Mouse (Mus musculus) naive thymus-derived CD4-positive, alpha-beta T cell, adult 5 months (primary cell): ENCODE results near the gene Rbp7. TPM values are rescaled to one million over a fixed set of nuclear protein-coding genes. Genes with fewer than 3 reads are reported as not detected.

ENCODE experiments used
- polyA plus RNA-seq: library from polyadenylated mRNA; unstranded; fragments of 100-300 nt; shearing (Covaris generic); gene quantifications from one replicate; pipeline ENCODE4 v1.2.1, GENCODE M21; 2017

Rbp7 gene
- polyA plus RNA-seq, result not detected

GRCm38 (mm10) chr4:149454879-149455278, at the start of gene Rbp7:
Rbp7 (minus strand) TSS chr4:149454978.

DNA sequence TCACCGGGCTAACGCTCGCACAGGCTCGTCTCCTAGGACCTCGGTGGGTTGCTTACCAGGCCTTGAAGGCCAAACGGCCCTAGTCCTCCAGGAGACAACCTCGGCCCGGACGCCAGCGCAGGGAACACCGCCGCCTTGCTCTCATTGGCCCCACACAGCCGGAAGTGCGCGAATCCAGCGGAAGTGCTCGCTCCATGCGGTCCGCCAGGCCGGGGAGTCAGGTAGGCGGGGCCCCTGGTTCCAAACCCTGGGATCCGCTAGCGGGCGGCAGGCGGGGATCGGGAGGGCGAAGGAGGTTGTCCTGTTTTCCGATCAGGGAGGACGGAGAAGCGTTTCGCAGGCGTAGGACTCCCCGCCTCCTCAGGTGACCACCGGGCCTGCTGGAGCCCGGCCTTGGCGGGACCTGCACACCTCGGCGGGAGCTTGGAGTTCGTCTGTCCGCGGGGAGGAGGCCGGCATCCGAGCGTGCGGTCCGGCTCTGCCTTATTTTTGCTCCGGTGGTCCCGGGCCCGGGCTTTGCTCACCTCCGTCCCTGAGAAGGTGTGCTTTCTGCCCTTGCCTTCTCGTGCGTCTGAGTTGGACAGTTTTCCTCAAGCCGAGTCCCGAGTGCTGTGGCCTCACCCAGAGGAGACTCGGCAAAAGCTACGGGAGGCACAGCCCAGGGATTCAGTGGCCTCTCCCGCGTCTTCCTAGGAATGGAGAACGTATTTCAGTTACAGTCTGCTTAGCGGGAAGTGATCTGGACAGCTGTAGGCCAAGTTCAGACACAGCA, 30.5 kb upstream of the Rbp7 start, which contains the start of the genes Nmnat1 and Lzic:
Nmnat1 (minus strand) TSS at position 150 of the 772 bp plus-strand sequence.
Lzic (plus strand) TSS at position 177 of the 772 bp plus-strand sequence.

DNA sequence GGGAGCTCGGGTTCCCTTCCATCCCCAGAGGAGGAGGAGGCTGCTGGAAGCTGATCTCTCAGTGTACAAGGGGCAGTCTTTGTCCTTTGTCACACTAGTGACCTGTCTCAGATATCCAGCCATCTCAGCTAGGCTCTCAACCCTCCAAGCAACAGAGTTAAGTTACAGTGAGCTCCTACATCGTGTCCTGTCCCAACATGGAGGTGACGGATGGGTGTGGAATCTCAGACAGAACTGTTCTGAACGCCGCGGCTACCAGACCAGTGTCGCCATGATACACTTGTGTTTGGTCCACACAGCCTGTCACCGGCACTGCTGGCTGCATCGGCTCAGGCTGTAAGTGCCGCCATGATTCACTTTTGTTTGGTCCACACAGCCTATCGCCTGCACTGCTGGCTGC, 22.3 kb upstream of the Rbp7 start, which contains the start of gene Tmem274:
Tmem274 (plus strand) TSS at position 301 of the 400 bp plus-strand sequence.

DNA sequence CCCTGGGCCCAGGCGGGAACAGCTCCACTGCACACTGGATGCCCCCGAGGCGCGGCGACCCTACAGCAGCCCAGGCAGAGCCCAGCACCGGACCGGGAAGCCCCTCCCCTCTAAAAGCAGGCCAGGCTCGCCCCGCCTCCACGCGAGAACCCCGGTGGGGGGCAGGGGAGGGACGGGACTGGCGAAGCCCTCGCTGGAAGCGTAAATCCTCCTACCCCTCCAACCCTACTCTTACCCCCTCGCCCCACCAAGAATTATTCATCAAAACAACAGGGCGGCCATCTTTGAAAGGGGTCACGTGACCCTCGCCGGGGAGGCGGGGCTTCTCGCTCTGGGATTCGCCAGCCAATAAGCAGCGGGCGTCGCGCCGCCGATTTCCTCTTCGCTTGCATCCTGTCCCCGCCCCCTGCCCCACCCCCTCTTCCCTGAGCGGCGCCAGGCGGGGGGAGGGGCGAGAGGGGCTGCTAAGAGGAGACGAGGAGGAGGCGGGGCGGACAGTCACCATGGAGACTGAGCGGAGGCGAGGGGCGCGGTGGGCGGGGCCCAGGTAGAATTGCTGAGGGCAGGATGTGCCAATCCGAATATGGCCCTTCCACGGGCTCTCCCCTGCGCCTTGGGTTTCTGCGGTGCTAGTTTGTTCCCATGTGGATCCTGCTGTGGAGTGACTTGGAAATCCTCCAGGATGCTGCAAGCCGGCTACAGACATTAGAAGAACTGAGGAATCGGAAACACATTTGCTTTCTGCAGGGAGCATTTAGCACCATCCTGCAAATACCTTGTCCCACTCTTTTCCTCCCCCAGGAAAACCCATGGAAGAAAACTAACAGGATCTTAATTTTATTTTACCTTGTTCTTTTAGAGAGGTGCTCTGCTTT, 28.2 kb downstream of the Rbp7 start, which contains the start of gene Ube4b:
Ube4b (minus strand) TSS at position 425 of the 875 bp plus-strand sequence.

Other genes starting within 250 kb of the Rbp7 start
- 89.5 TPM for gene Kif1b, start 147.3 kb downstream of the Rbp7 start, polyA plus RNA-seq
- 60.8 TPM for gene Ube4b, start 28.2 kb downstream of the Rbp7 start, polyA plus RNA-seq
- not detected for gene Tmem274, start 22.4 kb upstream of the Rbp7 start, polyA plus RNA-seq
- gene Nmnat1, start 30.2 kb upstream of the Rbp7 start, polyA plus RNA-seq, result 3.4 TPM
- gene Lzic, start 30.3 kb upstream of the Rbp7 start, polyA plus RNA-seq, result 23.5 TPM
- gene Ctnnbip1, start 63.3 kb upstream of the Rbp7 start, polyA plus RNA-seq, result 0.63 TPM
- gene Clstn1, start 131.5 kb upstream of the Rbp7 start, polyA plus RNA-seq, result 7.3 TPM
- gene Pik3cd, start 247.6 kb upstream of the Rbp7 start, polyA plus RNA-seq, result 398 TPM